Mouse (Mus musculus): ENCODE measurements at regions not wholly inside any gene's neighbourhood (a gene's known extent, or its start where the extent isn't known, plus 50 kb on each side); places are given as distances from the start of the nearest gene placed in this dataset.
A peak's percentile ranks its signal among the peaks of the same experiment; 100 is the strongest.

DNA sequence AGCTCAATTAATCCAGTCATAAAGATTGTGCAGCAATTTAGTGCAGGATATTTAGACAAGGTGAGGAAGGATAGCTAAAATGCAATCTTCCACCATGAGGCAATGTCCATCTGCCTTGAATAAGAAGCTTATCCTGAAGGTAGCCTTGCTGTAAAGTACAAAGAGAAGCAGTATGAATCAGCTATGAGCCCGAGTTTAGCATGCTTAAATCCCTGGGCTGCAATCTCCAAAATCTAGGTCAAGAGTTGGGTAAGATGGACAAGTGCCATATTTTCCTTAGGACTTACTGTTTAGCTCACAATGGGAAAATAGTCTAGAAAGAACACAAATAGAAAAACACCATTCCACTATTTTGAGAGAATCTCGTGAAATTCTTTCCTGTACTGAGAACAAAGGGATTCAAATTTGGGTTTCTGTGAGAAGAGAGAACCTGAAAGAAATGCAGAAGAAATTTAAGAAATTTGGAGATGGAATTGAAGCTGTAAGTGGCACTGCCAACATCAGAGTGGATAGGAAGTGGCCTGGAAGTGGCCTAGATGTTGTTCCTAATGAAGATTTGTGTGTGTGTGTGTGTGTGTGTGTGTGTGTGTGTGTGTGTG is 449.9 kb downstream of the Tns3 start:
- Histone ChIP-seq H3K27me3 (ENCODE audit: control insufficient read depth, insufficient read depth, low read length) (no peaks in the 10 kb centered on the region), H3K4me3 (ENCODE audit: low read depth, low read length) (no peak overlapping the region), H3K36me3 (ENCODE audit: control insufficient read depth, insufficient read depth, low read length) (no peaks in the 10 kb centered on the region), H3K4me1 (replicated peaks; ENCODE audit: control insufficient read depth, insufficient read depth, low read length) (no peaks in the 10 kb centered on the region), H3K9me3 (ENCODE audit: control insufficient read depth, low read length) (no peaks in the 10 kb centered on the region), H3K27ac (ENCODE audit: low read depth, low read length) (no peak overlapping the region), H3K4me2 (replicated peaks; ENCODE audit: low read depth, low read length) (no peak overlapping the region), H3K9ac (ENCODE audit: low read depth, low read length) (no peak overlapping the region)
- WGBS = 72% methylated on average over 2 of the region's 2 CpGs
- ATAC-seq (ENCODE audit: low FRiP score) (no peak), DNase-seq (ENCODE audit: low spot score) (no peak)

GRCm38 (mm10) chr11:8213130-8213529 is 451.2 kb downstream of the Tns3 start:
- Histone ChIP-seq H3K27ac (ENCODE audit: low read depth, low read length) (0 out of 2 replicates have a peak overlapping the region, but pooled peaks have one; percentile 6), H3K4me1 (replicated peaks; ENCODE audit: control insufficient read depth, insufficient read depth, low read length) (no peaks in the 10 kb centered on the region), H3K9me3 (ENCODE audit: control insufficient read depth, low read length) (no peaks in the 10 kb centered on the region), H3K9ac (ENCODE audit: low read depth, low read length) (no peak overlapping the region), H3K4me3 (ENCODE audit: low read depth, low read length) (no peak overlapping the region), H3K4me2 (replicated peaks; ENCODE audit: low read depth, low read length) (no peak overlapping the region), H3K27me3 (ENCODE audit: control insufficient read depth, insufficient read depth, low read length) (no peaks in the 10 kb centered on the region), H3K36me3 (ENCODE audit: control insufficient read depth, insufficient read depth, low read length) (no peaks in the 10 kb centered on the region)
- ATAC-seq (ENCODE audit: low FRiP score) = 0 out of 2 replicates have a peak, but pooled peaks have one; percentile 44
- DNase-seq (ENCODE audit: low spot score) = no peak
- WGBS = 88% methylated on average over 3 of the region's 3 CpGs

DNA sequence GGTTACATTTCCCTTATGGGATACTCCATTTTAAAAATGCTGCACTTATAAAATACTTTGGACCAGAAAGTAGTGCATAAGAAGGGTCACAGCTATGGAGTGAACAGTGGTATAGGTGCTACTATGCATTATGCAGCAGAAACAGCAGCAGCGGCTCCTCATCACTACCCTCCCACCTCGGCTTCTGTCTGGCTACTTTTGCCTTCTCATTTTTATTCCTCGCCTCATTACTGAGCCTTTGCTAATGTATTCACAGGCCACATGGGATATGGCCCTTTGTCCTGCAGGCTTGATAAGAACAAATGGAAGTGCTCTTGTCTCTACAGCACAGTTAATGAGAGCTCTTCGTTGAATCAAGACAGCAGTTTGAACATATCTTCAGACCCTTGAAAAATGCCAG is 451.6 kb downstream of the Tns3 start:
- 0 out of 2 replicates have a peak overlapping the region, but pooled peaks have one; percentile 6 for H3K27ac ChIP-seq (ENCODE audit: low read depth, low read length)
- H3K27me3 ChIP-seq (ENCODE audit: control insufficient read depth, insufficient read depth, low read length) = no peaks in the 10 kb centered on the region
- ATAC-seq (ENCODE audit: low FRiP score) (peak; percentile 81), DNase-seq (ENCODE audit: low spot score) (peak; percentile 31)
- no peak overlapping the region for H3K4me3 ChIP-seq (ENCODE audit: low read depth, low read length)
- WGBS = 62% methylated on average over 4 of the region's 4 CpGs
- H3K9ac ChIP-seq (ENCODE audit: low read depth, low read length) = no peak overlapping the region
- H3K4me2 ChIP-seq (replicated peaks; ENCODE audit: low read depth, low read length) = no peak overlapping the region
- H3K36me3 ChIP-seq (ENCODE audit: control insufficient read depth, insufficient read depth, low read length) = no peaks in the 10 kb centered on the region
- no peaks in the 10 kb centered on the region for H3K9me3 ChIP-seq (ENCODE audit: control insufficient read depth, low read length)
- H3K4me1 ChIP-seq (replicated peaks; ENCODE audit: control insufficient read depth, insufficient read depth, low read length) = no peaks in the 10 kb centered on the region

GRCm38 (mm10) chr11:8209041-8209440 is 455.3 kb downstream of the Tns3 start:
- Histone ChIP-seq H3K4me1 (replicated peaks; ENCODE audit: control insufficient read depth, insufficient read depth, low read length) (no peaks in the 10 kb centered on the region), H3K36me3 (ENCODE audit: control insufficient read depth, insufficient read depth, low read length) (no peaks in the 10 kb centered on the region), H3K27ac (ENCODE audit: low read depth, low read length) (no peak overlapping the region), H3K9me3 (ENCODE audit: control insufficient read depth, low read length) (no peaks in the 10 kb centered on the region), H3K4me3 (ENCODE audit: low read depth, low read length) (no peak overlapping the region), H3K4me2 (replicated peaks; ENCODE audit: low read depth, low read length) (no peak overlapping the region), H3K9ac (ENCODE audit: low read depth, low read length) (no peak overlapping the region), H3K27me3 (ENCODE audit: control insufficient read depth, insufficient read depth, low read length) (no peaks in the 10 kb centered on the region)
- DNase-seq (ENCODE audit: low spot score) (no peak), ATAC-seq (ENCODE audit: low FRiP score) (no peak)
- WGBS = 89% methylated on average over 2 of the region's 2 CpGs

DNA sequence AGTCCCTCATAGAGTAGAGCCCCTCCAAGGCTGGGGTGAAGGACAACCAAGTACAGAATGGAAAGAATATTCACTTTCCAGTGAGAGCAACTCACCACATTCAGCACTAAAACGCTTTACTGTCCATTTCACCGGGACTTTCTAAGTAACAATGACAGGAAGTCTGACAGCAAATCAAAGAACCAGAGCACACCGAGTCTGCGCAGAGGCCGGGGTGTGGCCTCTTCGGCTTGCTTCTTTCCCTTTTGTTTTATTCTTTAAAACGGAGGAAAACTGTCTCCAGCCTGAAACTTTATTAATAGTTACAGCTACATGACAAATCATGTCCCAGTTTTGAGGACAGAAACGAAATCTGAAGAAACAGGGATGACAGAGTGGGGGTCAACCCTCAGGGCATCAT is 465.0 kb downstream of the Tns3 start:
- H3K4me3 ChIP-seq (ENCODE audit: low read depth, low read length) = no peak overlapping the region
- ATAC-seq (ENCODE audit: low FRiP score) = no peak
- H3K36me3 ChIP-seq (ENCODE audit: control insufficient read depth, insufficient read depth, low read length) = no peaks in the 10 kb centered on the region

More for the DNA sequence above, 465.0 kb downstream of the Tns3 start:
- DNase-seq (ENCODE audit: low spot score) = no peak
- H3K9ac ChIP-seq (ENCODE audit: low read depth, low read length) = no peak overlapping the region
- H3K9me3 ChIP-seq (ENCODE audit: control insufficient read depth, low read length) = no peaks in the 10 kb centered on the region
- H3K4me1 ChIP-seq (replicated peaks; ENCODE audit: control insufficient read depth, insufficient read depth, low read length) = no peaks in the 10 kb centered on the region
- no peak overlapping the region for H3K27ac ChIP-seq (ENCODE audit: low read depth, low read length)
- no peak overlapping the region for H3K4me2 ChIP-seq (replicated peaks; ENCODE audit: low read depth, low read length)
- H3K27me3 ChIP-seq (ENCODE audit: control insufficient read depth, insufficient read depth, low read length) = no peaks in the 10 kb centered on the region
- WGBS = 87% methylated on average over 8 of the region's 8 CpGs

Measured in hindbrain, embryonic 11.5 days (tissue).